Mouse (Mus musculus): Measurements from ENCODE around the gene Gnb4. TPM values are rescaled to one million over a fixed set of nuclear protein-coding genes. Genes with fewer than 3 reads are reported as not detected.
A peak's percentile ranks its signal among the peaks of the same experiment; 100 is the strongest.

Gene Gnb4
- polyA plus RNA-seq (2014; fragmentation: Nextera tagmentation; extraction: Ambion mirVana) = 24.9 and 27.2 TPM in 2 replicates

- ATAC-seq (replicated peaks; ENCODE audit: low FRiP score) (peak; percentile 86), DNase-seq (ENCODE audit: low spot score) (peak; percentile 79)
- no peaks in the 10 kb centered on the region for H3K9me3 ChIP-seq (ENCODE audit: control insufficient read depth, low read length)
- 1% methylated on average over 57 of the region's 83 CpGs for WGBS
- H3K36me3 ChIP-seq (ENCODE audit: control insufficient read depth, insufficient read depth, low read length) = no peaks in the 10 kb centered on the region
- peak within 1 kb of the TSS; percentile 74 for H3K4me3 ChIP-seq (ENCODE audit: low read depth, low read length)
- H3K27ac ChIP-seq (ENCODE audit: low read depth, low read length) = peak within 1 kb of the TSS; percentile 21; the same call in 1 of the 2 replicates
- H3K4me2 ChIP-seq = peak within 1 kb of the TSS; percentile 76
- peak within 1 kb of the TSS; percentile 75 for H3K9ac ChIP-seq (ENCODE audit: low read depth, low read length)
- no peaks in the 10 kb centered on the region for H3K27me3 ChIP-seq (replicated peaks; ENCODE audit: control insufficient read depth, insufficient read depth, low read length)
- 0 out of 2 replicates have a peak, but pooled peaks cover 3% of the 10 kb centered on the region for H3K4me1 ChIP-seq (replicated peaks; ENCODE audit: control insufficient read depth, insufficient read depth, low read length)
Measured at GRCm38 (mm10) chr3:32616331-32617052, at the start of gene Gnb4. Gene Gnb4 (minus strand): TSS chr3:32616585.

DNA sequence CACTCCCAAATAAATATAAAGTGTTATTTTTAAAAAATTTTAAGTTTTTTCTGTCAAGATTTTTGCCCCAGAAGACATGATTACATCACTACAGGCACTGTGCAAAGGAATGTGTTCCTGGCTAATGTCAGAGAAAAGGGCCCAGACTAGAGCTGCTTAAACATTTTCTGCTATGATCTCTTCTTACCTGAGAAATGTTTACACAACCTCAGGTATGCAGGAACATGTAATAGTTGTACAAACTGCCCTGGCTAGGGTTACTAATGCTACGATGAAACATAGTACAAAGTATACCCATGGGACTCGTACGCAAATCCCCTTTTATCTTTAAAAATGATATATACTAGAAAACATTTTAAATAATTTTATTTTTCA is 45.2 kb upstream of the Gnb4 start:
- ATAC-seq (replicated peaks; ENCODE audit: low FRiP score) (no peak), DNase-seq (ENCODE audit: low spot score) (no peak)
- Histone ChIP-seq H3K9ac (ENCODE audit: low read depth, low read length) (no peak overlapping the region), H3K27me3 (replicated peaks; ENCODE audit: control insufficient read depth, insufficient read depth, low read length) (no peaks in the 10 kb centered on the region), H3K9me3 (ENCODE audit: control insufficient read depth, low read length) (no peaks in the 10 kb centered on the region), H3K4me2 (no peak overlapping the region), H3K4me3 (ENCODE audit: low read depth, low read length) (no peak overlapping the region), H3K4me1 (replicated peaks; ENCODE audit: control insufficient read depth, insufficient read depth, low read length) (peaks cover 3% of the 10 kb centered on the region), H3K27ac (ENCODE audit: low read depth, low read length) (no peak overlapping the region), H3K36me3 (ENCODE audit: control insufficient read depth, insufficient read depth, low read length) (no peaks in the 10 kb centered on the region)
- WGBS = 90% methylated on average over 3 of the region's 3 CpGs

- DNase-seq (ENCODE audit: low spot score) (no peak), ATAC-seq (replicated peaks; ENCODE audit: low FRiP score) (no peak)
- whole genome bisulfite sequencing = 46% methylated on average over 8 of the region's 8 CpGs
- H3K27me3 ChIP-seq (replicated peaks; ENCODE audit: control insufficient read depth, insufficient read depth, low read length) = no peaks in the 10 kb centered on the region
- H3K4me2 ChIP-seq = no peak overlapping the region
- H3K4me1 ChIP-seq (replicated peaks; ENCODE audit: control insufficient read depth, insufficient read depth, low read length) = peaks cover 3% of the 10 kb centered on the region
- no peaks in the 10 kb centered on the region for H3K9me3 ChIP-seq (ENCODE audit: control insufficient read depth, low read length)
- H3K9ac ChIP-seq (ENCODE audit: low read depth, low read length) = no peak overlapping the region
- H3K27ac ChIP-seq (ENCODE audit: low read depth, low read length) = no peak overlapping the region
- H3K36me3 ChIP-seq (ENCODE audit: control insufficient read depth, insufficient read depth, low read length) = no peaks in the 10 kb centered on the region
- H3K4me3 ChIP-seq (ENCODE audit: low read depth, low read length) = no peak overlapping the region
Measured at GRCm38 (mm10) chr3:32660831-32661555, 44.6 kb upstream of the Gnb4 start.

DNA sequence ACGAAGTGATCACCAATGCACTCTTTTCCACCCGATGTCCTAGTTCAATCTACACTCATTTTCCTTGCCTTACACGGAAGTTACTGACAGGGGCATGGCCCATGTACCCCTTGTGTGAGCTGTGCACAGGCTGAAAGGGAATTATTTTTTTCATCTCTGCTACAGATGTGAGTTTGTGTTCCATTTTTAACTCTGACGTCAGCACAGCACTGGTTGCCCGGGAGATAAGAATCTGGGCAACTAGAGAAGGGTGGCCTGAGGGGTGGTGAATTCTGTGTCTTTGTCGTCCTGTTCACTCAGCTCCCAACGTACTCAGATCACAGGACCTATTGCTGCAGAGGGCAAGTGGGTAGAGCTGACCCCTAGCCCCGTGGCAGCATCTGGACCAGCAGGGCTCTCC is 43.9 kb upstream of the Gnb4 start:
- no peak overlapping the region for H3K4me3 ChIP-seq (ENCODE audit: low read depth, low read length)
- H3K9ac ChIP-seq (ENCODE audit: low read depth, low read length) = no peak overlapping the region
- peaks cover 3% of the 10 kb centered on the region for H3K4me1 ChIP-seq (replicated peaks; ENCODE audit: control insufficient read depth, insufficient read depth, low read length)
- no peaks in the 10 kb centered on the region for H3K9me3 ChIP-seq (ENCODE audit: control insufficient read depth, low read length)
- no peaks in the 10 kb centered on the region for H3K36me3 ChIP-seq (ENCODE audit: control insufficient read depth, insufficient read depth, low read length)
- no peak overlapping the region for H3K4me2 ChIP-seq
- DNase-seq (ENCODE audit: low spot score) (no peak), ATAC-seq (replicated peaks; ENCODE audit: low FRiP score) (no peak)
- no peak overlapping the region for H3K27ac ChIP-seq (ENCODE audit: low read depth, low read length)
- WGBS = 62% methylated on average over 8 of the region's 8 CpGs
- H3K27me3 ChIP-seq (replicated peaks; ENCODE audit: control insufficient read depth, insufficient read depth, low read length) = no peaks in the 10 kb centered on the region

GRCm38 (mm10) chr3:32659506-32659905 is 43.1 kb upstream of the Gnb4 start:
- Histone ChIP-seq H3K27ac (ENCODE audit: low read depth, low read length) (no peak overlapping the region), H3K4me1 (replicated peaks; ENCODE audit: control insufficient read depth, insufficient read depth, low read length) (peaks cover 3% of the 10 kb centered on the region), H3K9ac (ENCODE audit: low read depth, low read length) (no peak overlapping the region), H3K9me3 (ENCODE audit: control insufficient read depth, low read length) (no peaks in the 10 kb centered on the region), H3K4me2 (no peak overlapping the region), H3K4me3 (ENCODE audit: low read depth, low read length) (no peak overlapping the region), H3K27me3 (replicated peaks; ENCODE audit: control insufficient read depth, insufficient read depth, low read length) (no peaks in the 10 kb centered on the region), H3K36me3 (ENCODE audit: control insufficient read depth, insufficient read depth, low read length) (no peaks in the 10 kb centered on the region)
- WGBS = 86% methylated on average over 2 of the region's 2 CpGs
- DNase-seq (ENCODE audit: low spot score) (no peak), ATAC-seq (replicated peaks; ENCODE audit: low FRiP score) (no peak)

GRCm38 (mm10) chr3:32658821-32659220 is 42.4 kb upstream of the Gnb4 start:
- no peak for DNase-seq (ENCODE audit: low spot score)
- WGBS = 37% methylated on average over 16 of the region's 16 CpGs
- Histone ChIP-seq H3K36me3 (ENCODE audit: control insufficient read depth, insufficient read depth, low read length) (no peaks in the 10 kb centered on the region), H3K4me3 (ENCODE audit: low read depth, low read length) (peak overlapping the region; percentile 27), H3K4me1 (replicated peaks; ENCODE audit: control insufficient read depth, insufficient read depth, low read length) (peaks cover 3% of the 10 kb centered on the region), H3K9ac (ENCODE audit: low read depth, low read length) (peak overlapping the region; percentile 34; the same call in 1 of the 2 replicates), H3K27me3 (replicated peaks; ENCODE audit: control insufficient read depth, insufficient read depth, low read length) (no peaks in the 10 kb centered on the region), H3K27ac (ENCODE audit: low read depth, low read length) (no peak overlapping the region), H3K9me3 (ENCODE audit: control insufficient read depth, low read length) (no peaks in the 10 kb centered on the region), H3K4me2 (peak overlapping the region; percentile 56)
- ATAC-seq (replicated peaks; ENCODE audit: low FRiP score) = no peak

DNA sequence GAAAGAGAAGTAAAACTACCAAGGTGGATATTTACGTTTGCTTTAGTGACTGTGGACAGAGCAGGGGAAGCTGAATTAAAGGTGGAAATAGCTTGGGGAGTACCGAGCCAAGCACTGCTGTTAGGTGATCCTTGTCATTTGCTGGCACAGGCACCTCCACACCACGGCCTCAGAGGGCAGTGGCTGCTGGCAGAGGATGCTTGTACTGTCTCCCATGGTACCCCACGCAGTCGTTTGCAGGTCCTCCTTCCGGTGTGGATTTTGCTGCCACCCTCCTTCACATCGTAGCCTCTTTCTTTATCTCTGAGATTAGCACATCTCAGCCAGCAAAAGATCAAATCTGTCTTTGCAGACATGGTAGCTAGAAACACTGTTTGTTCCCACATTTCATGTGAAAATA is 42.0 kb upstream of the Gnb4 start:
- H3K4me2 ChIP-seq = peak overlapping the region; percentile 56
- no peak overlapping the region; the same call in 1 of the 2 replicates for H3K9ac ChIP-seq (ENCODE audit: low read depth, low read length)
- H3K36me3 ChIP-seq (ENCODE audit: control insufficient read depth, insufficient read depth, low read length) = no peaks in the 10 kb centered on the region
- 64% methylated on average over 7 of the region's 7 CpGs for WGBS
- H3K27ac ChIP-seq (ENCODE audit: low read depth, low read length) = no peak overlapping the region
- DNase-seq (ENCODE audit: low spot score) (no peak), ATAC-seq (replicated peaks; ENCODE audit: low FRiP score) (no peak)
- H3K4me1 ChIP-seq (replicated peaks; ENCODE audit: control insufficient read depth, insufficient read depth, low read length) = peaks cover 3% of the 10 kb centered on the region
- no peak overlapping the region; the same call in 1 of the 2 replicates for H3K4me3 ChIP-seq (ENCODE audit: low read depth, low read length)
- no peaks in the 10 kb centered on the region for H3K27me3 ChIP-seq (replicated peaks; ENCODE audit: control insufficient read depth, insufficient read depth, low read length)
- H3K9me3 ChIP-seq (ENCODE audit: control insufficient read depth, low read length) = no peaks in the 10 kb centered on the region

- Histone ChIP-seq H3K27ac (ENCODE audit: low read depth, low read length) (no peak overlapping the region), H3K4me1 (replicated peaks; ENCODE audit: control insufficient read depth, insufficient read depth, low read length) (peaks cover 3% of the 10 kb centered on the region), H3K27me3 (replicated peaks; ENCODE audit: control insufficient read depth, insufficient read depth, low read length) (no peaks in the 10 kb centered on the region), H3K4me3 (ENCODE audit: low read depth, low read length) (no peak overlapping the region), H3K9me3 (ENCODE audit: control insufficient read depth, low read length) (no peaks in the 10 kb centered on the region), H3K9ac (ENCODE audit: low read depth, low read length) (no peak overlapping the region), H3K4me2 (peak overlapping the region; percentile 28; the same call in 1 of the 2 replicates), H3K36me3 (ENCODE audit: control insufficient read depth, insufficient read depth, low read length) (no peaks in the 10 kb centered on the region)
- ATAC-seq (replicated peaks; ENCODE audit: low FRiP score) (no peak), DNase-seq (ENCODE audit: low spot score) (no peak)
- 31% methylated on average over 10 of the region's 10 CpGs for WGBS
Measured at GRCm38 (mm10) chr3:32656398-32656994, 40.1 kb upstream of the Gnb4 start.

Data from liver, embryonic 11.5 days (tissue).